Mouse (Mus musculus) MEL (cell line): Measurements from ENCODE around the gene Chmp5.

Experiments
- CTCF ChIP-seq, 3 experiments: IDR thresholded peaks in 2 of 3; conservative IDR thresholded peaks in 1 of 3; 2 replicates each; pipeline ENCODE4 v1.5.1; 2011 to 2012; ENCODE audit warnings: low read length in 3 of 3, low read depth in 2 of 3, mild to moderate bottlenecking in 2 of 3, improper control_type of control experiment in 1 of 3, inconsistent platforms in 1 of 3, mixed read lengths in 1 of 3, moderate library complexity in 1 of 3; ENCODE audit not compliant: control insufficient read depth in 1 of 3, insufficient read depth in 1 of 3, poor library complexity in 1 of 3, severe bottlenecking in 1 of 3
- EP300 ChIP-seq, 2 experiments: IDR thresholded peaks; 2 replicates each; pipeline ENCODE4 v1.6.1; 2011; ENCODE audit warnings: improper control_type of control experiment in 2 of 2, low read length in 2 of 2, low read depth in 1 of 2, mild to moderate bottlenecking in 1 of 2
- GABPA ChIP-seq: IDR thresholded peaks from 2 replicates; pipeline ENCODE4 v1.6.1; 2012; ENCODE audit warnings: low read depth, mild to moderate bottlenecking, inconsistent platforms, low read length, improper control_type of control experiment, moderate library complexity
- GATA1 ChIP-seq: IDR thresholded peaks from 2 replicates; pipeline ENCODE4 v1.6.1; 2011; ENCODE audit warnings: low read depth, low read length, improper control_type of control experiment
- MAFK ChIP-seq: IDR thresholded peaks from 2 replicates; pipeline ENCODE4 v1.6.1; 2011; ENCODE audit warnings: low read depth, mild to moderate bottlenecking, low read length, improper control_type of control experiment, borderline replicate concordance
- MEF2A ChIP-seq: IDR thresholded peaks from 2 replicates; pipeline ENCODE4 v1.6.1; 2014; ENCODE audit warnings: low read depth, mild to moderate bottlenecking, inconsistent platforms, low read length, improper control_type of control experiment; ENCODE audit not compliant: poor library complexity, insufficient replicate concordance, severe bottlenecking; ENCODE audit errors: extremely low read depth
- MXI1 ChIP-seq: IDR thresholded peaks from 2 replicates; pipeline ENCODE4 v1.6.1; 2011; ENCODE audit warnings: mild to moderate bottlenecking, low read depth, low read length, improper control_type of control experiment
- MYC ChIP-seq: IDR thresholded peaks from 2 replicates; pipeline ENCODE4 v1.6.1; 2011; ENCODE audit warnings: low read depth, mild to moderate bottlenecking, low read length, improper control_type of control experiment, moderate library complexity
- POLR2A ChIP-seq, 2 experiments: IDR thresholded peaks; 2 replicates each; pipeline ENCODE4 v1.6.1; 2011 to 2012; ENCODE audit warnings: low read length in 2 of 2, mild to moderate bottlenecking in 2 of 2, control low read depth in 1 of 2, improper control_type of control experiment in 1 of 2, low read depth in 1 of 2, moderate library complexity in 1 of 2; ENCODE audit not compliant: control insufficient read depth in 1 of 2, insufficient read depth in 1 of 2, poor library complexity in 1 of 2
- RCOR1 ChIP-seq: IDR thresholded peaks from 2 replicates; pipeline ENCODE4 v1.6.1; 2012; ENCODE audit warnings: low read depth, mild to moderate bottlenecking, inconsistent platforms, low read length, improper control_type of control experiment
- TCF12 ChIP-seq: IDR thresholded peaks from 2 replicates; pipeline ENCODE4 v1.6.1; 2014; ENCODE audit warnings: low read depth, mild to moderate bottlenecking, inconsistent platforms, low read length, improper control_type of control experiment, moderate library complexity
- USF1 ChIP-seq: IDR thresholded peaks from 2 replicates; pipeline ENCODE4 v1.6.1; 2014; ENCODE audit warnings: low read depth, mild to moderate bottlenecking, inconsistent platforms, low read length, improper control_type of control experiment, moderate library complexity
- ZC3H11A ChIP-seq: IDR thresholded peaks from 2 replicates; pipeline ENCODE4 v1.6.1; 2012; ENCODE audit warnings: low read depth, mild to moderate bottlenecking, inconsistent platforms, low read length, improper control_type of control experiment
- ZNF384 ChIP-seq: IDR thresholded peaks from 2 replicates; pipeline ENCODE4 v1.6.1; 2012; ENCODE audit warnings: low read depth, mild to moderate bottlenecking, inconsistent platforms, low read length, improper control_type of control experiment

- no peak for TF ChIP-seq EP300 (IDR thresholded peaks at IDR 0.05; ENCODE audit: low read depth in 1 of 2, low read length in 2 of 2)
- no peak for TF ChIP-seq POLR2A (IDR thresholded peaks at IDR 0.05; ENCODE audit: control insufficient read depth in 1 of 2, insufficient read depth in 1 of 2, low read depth in 1 of 2, low read length in 2 of 2, poor library complexity in 1 of 2)
- no peak for TF ChIP-seq CTCF (IDR thresholded peaks at IDR 0.05 in 2 of 3, conservative IDR thresholded peaks at IDR 0.05 in 1 of 3; ENCODE audit: control insufficient read depth in 1 of 3, insufficient read depth in 1 of 3, low read depth in 2 of 3, low read length in 3 of 3, poor library complexity in 1 of 3, severe bottlenecking in 1 of 3)
- TF ChIP-seq RCOR1: no peak
- no peak for TF ChIP-seq GATA1
- TF ChIP-seq MXI1: no peak
- TF ChIP-seq ZNF384: no peak
- no peak for TF ChIP-seq TCF12
- no peak for TF ChIP-seq GABPA
- no peak for TF ChIP-seq USF1
- TF ChIP-seq MYC: no peak
- TF ChIP-seq ZC3H11A: no peak
- no peak for TF ChIP-seq MAFK
- no peak for TF ChIP-seq MEF2A
Observed at GRCm38 (mm10) chr4:40979430-40979829, 31.2 kb downstream of the Chmp5 start.
